Mouse (Mus musculus) C2C12 (cell line): ENCODE measurements at regions not wholly inside any gene's neighbourhood (a gene's known extent, or its start where the extent isn't known, plus 50 kb on each side); places are given as distances from the start of the nearest gene placed in this dataset.

Source experiments
- CEBPB ChIP-seq: IDR thresholded peaks from one replicate; pipeline ENCODE4 v1.6.1; 2011; ENCODE audit warnings: low read depth, mild to moderate bottlenecking, control low read depth, moderate library complexity
- CTCF ChIP-seq: IDR thresholded peaks from one replicate; pipeline ENCODE4 v1.5.1; 2011; ENCODE audit not compliant: control insufficient read depth, insufficient read depth, insufficient read length
- FOSL1 ChIP-seq: IDR thresholded peaks from one replicate; pipeline ENCODE4 v1.8.0; 2011; ENCODE audit warnings: mild to moderate bottlenecking, low read length; ENCODE audit not compliant: poor library complexity, insufficient read depth, severe bottlenecking
- MAX ChIP-seq: IDR thresholded peaks from one replicate; pipeline ENCODE4 v1.6.1; 2011; ENCODE audit warnings: mild to moderate bottlenecking, control low read depth
- MYOD1 ChIP-seq: IDR thresholded peaks from one replicate; pipeline ENCODE4 v1.6.1; 2011; ENCODE audit warnings: low read depth; ENCODE audit not compliant: control insufficient read depth, insufficient read length
- MYOG ChIP-seq: IDR thresholded peaks from one replicate; pipeline ENCODE4 v1.6.1; 2011; ENCODE audit not compliant: control insufficient read depth, insufficient read length; ENCODE audit errors: extremely low read depth
- USF1 ChIP-seq: IDR thresholded peaks from one replicate; pipeline ENCODE4 v1.6.1; 2011; ENCODE audit warnings: low read depth, mild to moderate bottlenecking, control low read depth, moderate library complexity

DNA sequence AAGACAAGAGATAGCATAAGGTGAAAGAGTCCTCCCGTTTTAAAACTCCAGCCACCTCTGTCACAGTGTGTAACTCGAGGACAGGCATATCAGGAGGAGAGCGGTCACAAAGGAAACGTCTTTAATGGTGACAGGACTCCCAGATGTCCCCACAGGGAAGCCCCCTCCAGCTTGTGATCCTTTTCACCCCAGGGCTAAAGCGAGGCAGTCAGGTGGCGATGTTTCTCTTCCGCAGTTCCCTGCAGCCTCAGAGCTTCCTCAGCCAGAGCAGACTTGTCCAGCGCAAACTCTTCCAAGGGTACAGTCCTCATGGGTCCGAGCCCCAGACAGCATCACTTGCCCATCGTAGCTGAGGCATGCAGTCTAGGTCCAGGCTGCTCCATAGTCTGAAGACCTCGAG, 196.7 kb upstream of the Wdfy3 start:
- TF ChIP-seq CTCF (no peak), MYOD1 (no peak), USF1 (no peak), MAX (no peak), CEBPB (no peak), MYOG (no peak), FOSL1 (no peak)
